Mouse (Mus musculus) heart, postnatal 0 days (tissue): Measurements from ENCODE around the gene Efnb2.

ENCODE experiments used
- CTCF ChIP-seq: IDR thresholded peaks from 2 replicates; pipeline ENCODE4 v1.5.1; 2016; ENCODE audit warnings: antibody characterized with exemption, control low read depth, low read depth
- EP300 ChIP-seq: IDR thresholded peaks from 2 replicates; pipeline ENCODE4 v1.6.1; 2016; ENCODE audit warnings: antibody characterized with exemption, low read depth

GRCm38 (mm10) chr8:8568215-8568773 is 92.7 kb downstream of the Efnb2 start:
- TF ChIP-seq EP300 (no peak), CTCF (no peak)
